Mouse (Mus musculus) layer of hippocampus, postnatal 25 days (tissue): Measurements from ENCODE around the gene Cbx4. TPM values are rescaled to one million over a fixed set of nuclear protein-coding genes. Genes with fewer than 3 reads are reported as not detected.

ENCODE experiments used
- DNase-seq, 2 experiments: peaks; one replicate each; pipeline ENCODE4 v3.0.0; 2022; ENCODE audit warnings: mixed read lengths in 2 of 2, low spot score in 1 of 2; ENCODE audit errors: extremely low spot score in 1 of 2
- total RNA-seq, 2 experiments: library from RNA; stranded (reverse); gene quantifications; 2 replicates each; pipeline ENCODE4 v1.2.3; 2021

The Cbx4 gene
- total RNA-seq, 2 experiments from 2014 or later, result 62.1 to 67.7 TPM

DNA sequence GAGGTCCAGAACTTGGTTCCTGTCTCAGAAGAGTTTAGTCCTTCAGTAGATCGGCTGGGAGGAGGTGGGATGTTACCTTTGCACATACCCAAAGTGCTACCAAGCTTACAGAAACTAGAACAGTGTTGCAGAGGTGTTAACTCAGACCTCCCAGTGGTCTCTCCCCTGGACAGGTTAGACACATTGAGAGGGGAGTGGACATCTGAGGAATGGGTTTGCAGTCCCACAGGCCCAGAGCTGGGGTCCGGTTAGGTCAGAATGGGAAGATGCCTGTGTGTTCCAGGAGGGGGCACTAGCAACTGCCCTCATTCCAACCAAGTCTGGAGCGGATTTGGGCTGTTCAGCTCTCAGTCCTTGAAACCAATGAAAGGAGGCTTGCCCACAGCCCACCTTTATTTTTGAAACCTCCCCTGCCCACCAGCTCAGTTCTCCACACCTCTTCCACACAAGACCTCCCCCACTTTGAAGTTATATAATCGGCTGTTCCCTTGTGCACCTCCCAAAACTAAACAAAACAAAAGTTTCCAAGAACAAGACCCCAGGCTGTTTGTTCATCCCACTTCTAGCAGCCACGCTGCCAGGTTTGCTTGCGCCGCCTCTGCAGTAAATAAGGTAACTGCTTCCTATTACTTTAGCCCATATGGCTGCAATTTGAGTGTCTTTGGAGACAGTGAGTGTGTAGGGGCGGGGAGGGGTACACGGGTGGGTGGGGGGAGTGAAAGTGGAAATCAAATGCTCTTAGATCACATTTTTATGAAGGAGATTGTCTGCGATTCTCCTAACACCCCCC is 42.1 kb downstream of the Cbx4 start:
- DNase-seq, result no peak

DNA sequence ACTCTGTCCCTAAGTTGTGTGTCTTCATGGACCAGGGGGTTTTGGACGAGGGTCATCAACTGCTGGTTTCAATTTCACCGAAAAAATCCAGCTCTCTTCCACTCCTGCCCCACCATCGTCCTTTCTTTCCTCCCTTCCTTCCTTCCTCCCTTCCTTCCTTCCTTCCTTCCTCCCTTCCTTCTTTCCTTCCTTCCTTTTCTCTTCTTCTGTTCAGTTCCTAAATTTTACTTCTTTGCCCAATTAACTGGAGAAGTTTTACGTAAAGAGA is 42.8 kb downstream of the Cbx4 start:
- no peak for DNase-seq

DNA sequence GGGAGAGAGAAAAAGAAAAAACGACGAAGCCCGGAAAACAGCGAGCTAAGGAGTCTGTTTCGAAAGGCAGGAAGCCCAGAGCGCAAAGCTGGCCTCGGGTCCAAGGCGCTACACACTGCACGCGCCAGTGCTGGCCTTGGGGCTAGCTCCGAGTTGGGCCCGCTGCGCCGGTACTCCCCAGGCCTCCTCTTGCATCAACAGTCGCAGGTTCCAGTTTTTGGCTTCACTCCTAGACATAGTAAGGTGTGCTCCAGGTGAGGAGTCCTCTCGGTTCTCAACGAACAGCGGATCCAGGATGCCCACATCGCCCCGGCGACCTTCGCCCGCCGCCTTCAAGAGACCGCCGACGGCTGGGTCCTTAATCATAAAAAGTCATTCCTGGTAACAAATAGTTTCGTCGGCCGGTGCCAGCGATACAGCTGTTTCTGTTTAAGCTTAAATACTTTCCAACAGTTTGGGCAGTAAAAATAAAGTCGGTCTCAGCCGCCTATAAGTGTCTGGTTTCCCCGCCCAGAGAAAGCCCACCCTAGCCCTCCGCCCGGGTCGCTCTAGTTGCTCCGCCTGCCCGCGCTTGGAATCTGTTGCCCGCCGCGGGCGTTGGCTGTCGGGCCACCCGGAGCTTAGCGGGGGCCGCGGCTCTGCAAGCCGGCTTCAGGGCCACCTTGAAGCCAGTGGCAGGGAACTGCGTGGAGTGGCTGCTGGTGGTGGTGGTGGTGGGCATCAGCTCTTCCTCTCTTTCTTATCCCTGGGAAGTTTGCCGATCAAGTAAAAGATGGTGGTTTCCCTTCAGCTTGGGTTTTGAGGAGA is 43.4 kb downstream of the Cbx4 start:
- no peak for DNase-seq

DNA sequence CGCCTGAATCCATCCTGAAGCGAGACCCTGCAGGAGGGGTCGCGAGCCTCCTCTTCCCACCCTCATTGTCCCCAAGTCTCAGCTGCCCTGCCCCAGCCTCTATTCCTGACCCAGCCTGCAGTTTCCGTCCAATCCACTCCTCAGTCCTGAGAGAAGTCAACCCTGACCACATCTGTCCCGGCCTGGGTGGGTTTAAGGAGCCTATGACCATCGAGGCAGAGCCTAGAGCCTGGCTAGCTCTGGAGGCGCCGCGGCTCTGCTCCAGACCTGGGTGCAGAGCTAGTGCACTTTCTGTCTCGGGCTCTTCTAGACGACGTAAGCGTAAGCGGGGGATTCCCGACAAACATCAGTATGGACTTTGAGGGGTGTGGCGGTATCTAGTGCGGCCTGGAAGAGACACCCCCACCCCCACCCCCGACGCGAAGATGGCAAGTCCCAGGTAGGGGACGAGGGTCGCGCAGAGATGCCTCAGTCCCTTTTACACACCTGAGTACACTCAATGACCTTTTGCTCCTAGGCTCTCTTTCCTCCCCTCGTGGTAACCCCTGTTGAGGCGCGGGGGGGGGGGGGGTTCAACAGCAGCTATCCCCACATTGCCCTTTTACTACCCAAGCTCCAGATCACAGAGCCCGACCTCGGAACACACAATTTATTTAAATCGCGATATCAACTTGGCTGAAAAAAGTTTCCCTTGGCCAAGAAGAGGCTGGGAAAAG is 44.1 kb downstream of the Cbx4 start:
- no peak for DNase-seq

DNA sequence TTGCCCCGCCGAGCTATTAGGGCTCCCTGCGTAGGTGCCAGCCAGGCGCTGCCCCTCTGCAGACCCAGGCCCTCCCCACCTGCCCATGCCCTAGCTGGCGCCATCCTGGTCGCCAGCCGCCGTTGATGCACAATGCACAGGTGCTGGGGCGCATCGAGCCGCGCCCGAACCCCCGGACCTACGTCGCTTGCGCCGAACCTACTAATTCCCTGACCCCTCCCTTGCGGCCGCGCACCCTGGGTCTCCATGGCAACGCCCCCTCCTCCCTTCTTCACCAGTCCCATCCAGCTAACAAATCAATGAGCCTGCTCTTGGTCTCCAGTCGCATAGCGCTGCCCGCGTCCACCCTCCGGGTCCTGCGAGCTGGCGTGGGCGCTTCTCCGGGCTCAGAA is 44.7 kb downstream of the Cbx4 start:
- DNase-seq, result no peak

DNA sequence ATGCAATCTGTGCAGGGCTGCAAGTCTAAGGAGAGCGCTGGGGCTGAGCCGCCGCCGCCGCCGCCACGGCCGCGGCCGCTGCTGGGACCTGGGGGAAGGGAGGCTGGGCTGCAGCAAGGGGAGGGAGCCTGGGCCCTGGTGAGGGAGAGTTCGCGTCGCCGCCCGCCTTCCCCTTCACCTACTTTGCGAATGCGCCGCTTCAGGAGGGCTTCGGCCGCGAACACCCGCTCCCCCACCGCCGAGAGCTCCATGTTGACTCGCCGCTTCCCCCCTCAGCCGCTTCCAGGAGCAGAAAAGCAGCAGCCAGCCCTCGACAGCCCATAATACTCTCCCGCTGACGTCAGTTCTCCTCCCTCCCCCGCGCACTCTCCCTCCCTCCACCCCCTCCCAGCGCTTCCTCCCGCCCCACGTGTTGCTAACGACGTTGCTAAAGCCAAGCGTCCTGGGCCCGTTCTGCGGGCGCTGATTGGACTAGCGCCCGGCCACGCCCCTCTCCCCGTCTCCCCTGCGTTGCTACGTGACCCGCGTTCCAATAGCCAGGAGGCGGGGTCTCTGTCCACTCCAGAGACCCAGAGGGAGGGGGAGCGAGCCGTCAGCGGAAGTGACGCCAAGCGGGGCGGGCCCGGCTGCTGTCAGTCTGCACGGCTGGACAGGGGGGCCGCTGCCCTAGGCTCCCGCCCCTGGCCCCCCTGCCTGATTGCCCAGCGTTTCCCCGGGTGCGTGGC is 45.3 kb downstream of the Cbx4 start, which contains the start of gene Cbx8:
TSS of gene Cbx8 (minus strand) at position 370 of the 725 bp plus-strand sequence.
- DNase-seq, result peak; percentile 96 to 97

DNA sequence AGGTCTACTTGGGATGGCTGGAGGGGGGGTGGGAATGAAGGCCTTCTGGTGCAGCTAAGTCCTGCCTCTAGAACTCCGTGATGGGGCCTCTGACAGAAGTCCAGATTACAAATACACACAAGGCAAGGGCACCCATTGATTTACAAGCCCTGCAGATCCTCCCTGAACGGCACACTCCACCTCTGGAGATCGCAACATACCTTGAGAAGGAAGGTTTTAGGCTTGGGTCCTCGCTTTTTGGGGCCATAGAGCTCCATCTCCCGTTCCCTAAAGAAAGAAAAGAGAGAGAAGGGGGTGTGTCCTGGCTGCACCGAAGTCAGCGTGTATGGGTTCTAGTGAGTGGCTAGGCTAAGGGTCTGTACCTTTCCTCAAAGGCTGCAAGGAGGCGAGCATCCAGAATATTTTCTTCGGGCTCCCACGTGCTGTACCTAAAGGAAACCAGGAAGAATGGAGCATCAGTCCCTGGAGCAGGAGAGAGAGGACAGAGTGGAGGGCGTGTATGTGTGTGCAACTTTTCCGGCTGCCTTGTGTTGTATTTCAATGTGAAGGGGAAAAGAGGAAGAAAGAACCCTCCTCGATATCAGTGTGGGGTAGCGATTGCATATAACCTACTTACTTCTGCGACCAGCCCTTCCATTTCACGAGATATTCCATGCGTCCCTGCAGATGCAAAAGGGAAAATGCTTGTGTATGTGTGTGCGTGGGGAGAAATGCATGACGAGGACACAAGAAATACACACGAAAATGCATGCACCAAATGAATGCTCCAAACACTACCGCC is 46.1 kb downstream of the Cbx4 start:
- no peak for DNase-seq

DNA sequence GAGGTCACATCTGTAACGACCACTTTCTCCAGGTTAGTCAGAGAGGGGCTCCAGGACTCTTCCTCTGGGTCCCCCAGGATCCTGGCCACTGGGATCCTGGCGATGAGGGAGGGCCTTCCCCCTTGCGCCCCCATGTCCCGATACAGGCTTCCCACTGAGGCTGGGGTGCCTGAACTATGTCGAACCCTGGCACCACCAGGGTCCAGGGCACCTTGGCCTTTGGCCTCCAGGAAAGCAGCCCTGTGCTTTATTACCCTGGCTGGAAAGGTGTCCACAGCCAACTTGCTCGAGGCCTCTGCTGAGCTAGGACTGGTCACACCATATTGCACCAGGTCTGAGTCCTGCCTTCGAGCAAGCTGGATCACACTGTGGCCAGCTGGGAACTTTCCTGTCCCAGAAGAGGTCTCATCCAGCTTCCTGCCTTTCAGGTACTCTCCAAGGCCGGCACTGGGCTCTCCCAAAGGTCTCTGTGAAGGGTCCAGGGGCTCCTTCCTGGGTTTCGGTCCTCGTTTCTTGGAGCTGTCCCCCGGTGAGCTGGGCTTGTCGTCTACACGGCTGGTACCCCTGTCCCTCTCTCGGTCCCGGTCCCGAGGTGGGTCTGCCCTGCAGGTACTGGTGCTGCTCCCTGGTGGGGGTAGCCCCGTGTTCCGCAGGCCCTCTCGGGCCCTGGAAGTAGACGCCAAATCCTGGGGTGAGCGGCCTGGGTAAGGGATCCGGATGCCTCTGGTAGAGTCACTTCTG is 47.1 kb downstream of the Cbx4 start:
- DNase-seq, result no peak

DNA sequence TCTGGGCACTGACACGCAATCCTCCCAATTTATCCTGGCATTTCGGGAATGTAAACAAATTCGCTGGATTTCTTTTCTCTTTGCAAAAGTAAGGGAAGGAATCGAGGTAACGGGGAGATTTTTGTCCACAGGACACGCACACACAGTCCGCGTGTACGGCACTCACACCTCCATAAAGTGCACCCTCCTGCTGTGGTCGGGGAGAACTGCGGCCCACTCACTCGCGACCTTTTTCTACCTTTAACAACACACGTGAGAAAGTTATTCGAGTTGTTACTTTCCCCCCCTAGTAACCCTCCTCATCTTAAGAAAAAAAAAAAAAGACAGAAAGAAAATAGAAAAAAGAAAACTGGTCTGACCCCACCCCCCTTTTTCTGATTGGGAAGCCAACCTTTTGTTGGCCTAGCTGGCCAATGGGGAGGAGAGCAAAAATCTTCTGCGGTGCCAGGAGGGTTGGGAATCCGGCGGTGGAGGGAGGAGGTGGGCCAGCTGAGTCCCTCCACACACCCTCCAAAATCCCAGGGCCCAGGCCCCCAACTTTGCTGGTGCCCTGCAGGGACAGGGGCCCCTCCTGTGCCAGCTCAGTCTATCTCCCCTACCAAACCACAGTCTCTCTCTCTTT is 48.1 kb downstream of the Cbx4 start:
- DNase-seq, result no peak

DNA sequence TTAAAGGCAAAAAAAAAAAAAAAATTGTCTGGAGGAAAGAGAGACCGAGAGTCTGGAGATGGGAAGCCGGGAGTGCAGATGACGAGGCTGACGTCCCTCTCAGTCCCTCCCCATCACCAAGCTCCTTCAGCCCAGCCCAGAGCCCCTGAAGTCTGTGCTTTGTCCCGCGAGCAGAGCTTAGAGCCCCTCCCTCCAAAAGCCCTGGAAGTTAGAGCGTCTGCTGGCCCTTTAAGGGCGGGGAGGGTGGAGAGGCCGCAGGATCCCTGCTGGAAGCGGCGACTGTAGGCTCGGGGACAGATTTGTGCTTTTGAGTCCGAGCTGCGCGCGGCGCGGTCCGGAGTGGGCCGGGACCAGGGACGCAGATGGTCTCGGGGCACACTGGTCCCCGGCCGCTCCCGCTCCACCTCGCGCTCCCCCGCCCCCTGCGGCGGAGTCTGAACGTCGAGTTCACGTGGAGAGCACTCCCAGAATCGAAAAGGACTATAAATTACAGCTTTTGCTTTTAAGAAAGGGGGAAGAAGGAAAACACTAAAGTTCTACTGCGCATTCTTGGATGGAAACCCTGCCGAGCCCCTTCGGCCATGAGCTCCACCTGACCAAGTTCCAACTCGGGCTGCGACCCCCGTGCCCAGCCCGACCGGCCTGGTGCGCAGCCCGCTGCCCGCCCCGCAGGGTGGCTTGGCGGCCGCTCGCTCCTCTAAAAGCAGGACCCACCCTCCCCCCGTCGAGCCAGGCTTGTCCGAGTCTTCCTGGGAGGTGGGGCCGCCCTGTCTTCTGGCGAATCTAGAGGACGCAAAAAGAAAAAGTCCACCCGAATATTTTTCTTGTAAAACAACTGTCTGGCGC is 48.9 kb downstream of the Cbx4 start:
- DNase-seq, result no peak

DNA sequence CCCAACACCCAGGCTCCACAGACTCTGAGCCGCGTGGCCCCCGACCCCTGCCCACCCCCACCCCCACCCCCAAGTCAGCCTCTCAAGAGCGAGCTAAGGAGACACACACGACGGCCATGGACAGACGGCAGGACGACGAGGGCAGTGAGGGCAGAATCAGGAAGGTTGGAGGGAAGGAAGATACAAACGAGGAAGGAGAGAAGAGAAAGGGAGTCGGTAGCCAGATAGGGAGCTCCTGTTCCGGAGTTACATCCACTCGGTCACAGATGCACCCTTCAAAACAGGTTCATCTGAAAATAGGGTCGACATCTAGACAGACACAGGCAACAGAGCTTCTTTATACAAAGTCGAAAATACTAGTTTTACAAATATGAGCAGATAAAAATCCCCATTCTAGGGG is 49.6 kb downstream of the Cbx4 start:
- DNase-seq, result no peak

DNA sequence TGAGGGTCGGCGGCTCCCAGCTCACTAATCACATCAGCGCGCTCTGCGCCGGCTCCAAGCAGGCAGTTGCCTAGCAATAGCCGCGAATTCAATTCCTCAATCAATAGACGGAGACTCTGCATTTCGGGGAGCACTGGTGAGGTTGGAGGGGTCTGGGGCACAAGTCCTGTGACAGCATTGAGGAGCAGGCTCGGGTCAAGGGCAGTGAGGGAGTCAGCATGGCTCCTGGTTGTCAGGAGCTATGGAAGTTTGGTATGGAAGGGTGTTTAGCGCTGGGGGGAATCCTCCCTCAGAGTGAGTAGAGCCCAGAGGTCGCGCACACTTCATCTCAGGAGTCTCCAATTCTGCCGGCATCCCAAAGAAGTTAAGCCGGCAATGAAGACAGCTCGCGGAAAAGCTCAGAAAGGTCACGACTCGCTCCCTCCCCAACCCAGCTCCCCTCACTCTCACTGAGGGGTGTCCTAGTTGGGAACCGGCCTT is 50.3 kb downstream of the Cbx4 start:
- DNase-seq, result no peak

DNA sequence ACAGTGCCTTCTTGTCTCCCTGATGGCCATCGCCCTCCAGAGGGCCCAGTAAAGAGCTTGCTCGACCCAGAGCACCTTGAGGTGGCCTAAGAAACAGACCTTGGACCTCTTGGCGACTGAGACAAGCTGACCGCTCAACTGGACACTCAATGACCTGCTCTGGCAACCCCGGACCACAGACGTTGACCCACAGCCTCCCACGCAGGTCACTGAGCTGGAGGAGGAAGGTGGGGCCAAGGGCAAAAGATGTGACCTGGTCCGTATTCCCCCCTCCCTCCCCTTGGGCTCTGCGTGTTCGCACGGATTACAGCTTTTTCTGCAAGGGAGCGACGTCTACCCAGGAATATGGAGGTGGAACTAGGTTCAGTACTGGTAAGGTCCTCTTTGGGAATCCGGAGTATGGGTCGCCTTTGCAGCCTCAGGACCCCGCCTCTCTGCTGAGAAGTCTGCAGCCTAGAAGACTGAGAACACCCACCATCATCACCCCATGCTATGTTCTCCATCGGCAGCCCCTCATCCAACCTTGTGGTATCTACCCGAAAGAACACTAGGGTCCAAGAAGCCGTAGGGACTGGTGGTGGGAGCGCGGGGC is 50.8 kb downstream of the Cbx4 start:
- no peak for DNase-seq

DNA sequence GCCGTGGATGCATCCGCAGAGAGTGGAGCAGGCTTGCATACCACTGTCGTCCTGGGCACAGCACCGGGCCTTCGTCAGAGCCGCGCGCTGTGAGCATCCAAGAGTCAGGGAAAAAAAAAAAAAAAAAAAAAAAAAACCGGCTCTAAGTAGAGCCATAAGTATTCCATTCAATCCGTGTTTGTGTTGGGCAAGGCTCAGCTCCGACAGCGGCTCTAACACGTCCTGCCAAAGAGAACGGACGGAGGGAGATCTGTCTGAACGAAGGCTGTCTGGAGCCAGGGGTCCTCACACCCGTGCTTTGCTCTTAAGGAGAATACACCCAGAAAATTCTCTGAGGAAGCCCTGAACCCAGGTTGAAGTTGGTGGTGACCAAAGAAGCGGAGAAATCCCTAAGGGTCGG is 51.4 kb downstream of the Cbx4 start:
- no peak for DNase-seq

DNA sequence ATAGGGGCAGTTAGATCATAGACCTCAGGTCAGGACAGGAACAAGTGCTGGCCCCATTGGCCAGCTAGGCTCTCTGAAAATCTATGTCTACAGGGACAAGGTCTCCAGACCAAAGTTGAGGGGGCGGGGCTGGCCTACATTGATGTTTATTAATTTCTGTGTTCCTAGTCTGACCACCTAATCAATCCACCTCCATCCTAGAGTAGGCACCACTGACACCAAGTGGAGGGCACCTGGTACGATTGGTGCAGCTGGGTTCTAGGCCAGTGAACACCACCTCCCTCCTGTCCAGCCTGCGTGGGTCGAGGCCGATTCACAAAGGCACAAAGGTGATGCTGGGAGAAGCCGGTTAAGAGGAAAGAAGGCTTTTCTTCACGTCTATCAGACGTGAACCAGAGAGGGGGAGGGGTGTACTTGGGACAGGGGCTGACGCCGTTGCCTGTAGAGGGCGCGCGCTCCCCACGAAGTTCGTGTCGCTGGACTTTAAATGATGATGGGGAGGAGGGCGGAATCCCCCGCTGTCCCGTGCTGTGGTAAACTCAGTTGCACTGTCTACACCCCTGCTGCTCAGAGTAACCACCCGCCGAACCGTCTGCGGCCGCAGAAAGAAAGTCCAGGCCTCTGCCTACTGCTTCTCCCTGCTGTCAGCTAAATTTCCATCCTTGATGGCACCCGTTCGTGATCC is 52.0 kb downstream of the Cbx4 start:
- peak; percentile 77 to 92 for DNase-seq
